Mouse (Mus musculus): Measurements from ENCODE around the gene Cmss1. TPM values are rescaled to one million over a fixed set of nuclear protein-coding genes. Genes with fewer than 3 reads are reported as not detected.

Gene Cmss1
- total RNA-seq, 2 experiments from 2014 or later: 73.6 to 155 TPM

DNA sequence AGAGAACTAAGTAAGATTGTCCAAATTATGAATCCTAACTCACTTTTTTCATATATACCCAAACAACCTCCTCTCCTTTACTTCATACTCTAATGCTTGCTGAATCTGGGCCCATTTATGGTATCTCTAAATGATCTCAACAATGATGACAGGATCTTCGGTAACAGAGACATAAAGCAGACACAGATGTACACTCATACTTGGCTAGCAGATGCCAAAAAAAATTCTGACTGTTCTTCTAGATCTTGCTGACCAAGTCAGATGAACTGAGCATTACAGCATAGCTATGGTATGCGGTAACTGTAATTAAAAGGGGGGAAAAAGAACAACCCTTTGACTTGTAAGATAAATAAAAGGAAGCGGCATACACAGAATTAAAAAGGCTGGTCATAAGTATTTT, 43.2 kb downstream of the Cmss1 start:
- no peak for ATAC-seq (replicated peaks; ENCODE audit: low FRiP score, low TSS enrichment, poor library complexity, severe bottlenecking)

DNA sequence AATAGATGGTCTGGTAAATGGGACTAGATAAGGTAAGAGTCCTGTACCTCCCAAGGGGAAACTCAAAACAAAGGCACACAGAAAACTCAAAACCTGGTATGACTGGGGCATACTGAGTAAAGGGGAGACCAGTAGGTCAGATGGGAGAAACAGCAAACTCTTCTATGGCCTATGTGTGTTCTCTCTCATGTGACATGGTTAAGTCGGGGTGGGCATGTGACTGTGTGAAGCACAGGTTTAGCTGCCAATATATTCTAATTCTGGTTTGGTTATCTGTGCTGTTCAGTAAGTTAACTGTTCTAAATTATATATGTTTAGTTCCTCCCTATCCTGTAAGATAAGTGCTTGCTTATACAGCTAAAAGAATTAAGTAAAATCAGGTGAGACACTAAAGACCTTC, 46.5 kb downstream of the Cmss1 start:
- no peak for ATAC-seq (replicated peaks; ENCODE audit: low FRiP score, low TSS enrichment, poor library complexity, severe bottlenecking)

DNA sequence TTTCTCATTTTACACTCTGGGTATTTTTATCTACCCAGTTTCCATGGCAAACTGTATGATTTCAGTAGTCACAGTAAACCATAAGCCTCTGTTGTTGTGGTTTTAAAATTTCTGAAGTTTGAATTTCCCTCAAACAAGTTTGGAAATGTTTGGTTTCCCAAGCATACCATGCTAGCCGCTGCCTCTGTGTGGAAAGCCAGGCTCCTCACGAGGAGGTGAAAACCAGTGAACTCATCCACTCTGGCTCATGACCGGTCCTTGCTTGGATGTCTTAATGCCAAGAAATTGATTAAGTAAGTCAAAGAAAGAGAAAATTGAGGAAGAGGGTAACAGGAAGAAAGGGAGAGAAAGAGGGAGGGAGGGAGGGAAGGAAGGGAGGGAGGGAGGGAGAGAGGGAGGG, 48.4 kb downstream of the Cmss1 start:
- no peak for ATAC-seq (replicated peaks; ENCODE audit: low FRiP score, low TSS enrichment, poor library complexity, severe bottlenecking)

DNA sequence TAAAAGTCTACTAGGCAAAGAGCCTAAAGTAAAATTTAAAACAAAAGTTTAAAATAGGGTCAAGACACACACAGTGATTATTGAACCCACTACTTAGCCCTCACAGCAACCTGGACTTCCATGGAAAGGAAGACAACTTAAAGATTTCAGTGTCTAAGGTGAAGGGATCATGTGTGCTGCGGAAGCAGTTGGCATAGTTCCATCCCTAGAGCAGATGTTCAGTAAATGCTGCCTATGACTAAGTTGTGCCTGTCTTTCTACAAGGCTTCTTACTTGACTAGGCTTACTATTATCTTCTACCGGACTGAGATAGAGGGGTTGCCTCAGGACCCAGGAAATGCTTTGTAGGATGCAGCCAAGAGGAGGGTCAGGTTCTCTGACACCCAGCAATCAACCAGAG, 50.4 kb downstream of the Cmss1 start:
- ATAC-seq (replicated peaks; ENCODE audit: low FRiP score, low TSS enrichment, poor library complexity, severe bottlenecking): no peak

DNA sequence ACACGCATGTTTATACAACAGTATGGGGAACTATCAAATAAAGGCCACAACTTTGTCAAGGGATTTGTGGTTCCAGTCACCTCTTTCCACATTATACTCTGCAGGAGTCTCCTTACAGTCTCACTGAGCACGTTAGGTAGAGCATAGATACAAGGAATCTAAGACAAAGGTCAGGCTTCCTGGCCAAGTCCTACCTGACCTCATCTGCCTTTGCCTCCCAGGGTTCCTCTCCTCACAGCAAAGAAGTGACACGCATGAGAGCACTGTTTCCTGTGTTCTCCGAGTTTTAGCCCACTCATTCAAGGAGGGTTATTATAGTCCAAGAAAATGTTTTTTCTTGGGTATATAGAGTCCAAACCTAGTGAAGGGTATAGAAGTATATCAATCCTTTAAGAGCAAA, 51.0 kb downstream of the Cmss1 start:
- ATAC-seq (replicated peaks; ENCODE audit: low FRiP score, low TSS enrichment, poor library complexity, severe bottlenecking): no peak

DNA sequence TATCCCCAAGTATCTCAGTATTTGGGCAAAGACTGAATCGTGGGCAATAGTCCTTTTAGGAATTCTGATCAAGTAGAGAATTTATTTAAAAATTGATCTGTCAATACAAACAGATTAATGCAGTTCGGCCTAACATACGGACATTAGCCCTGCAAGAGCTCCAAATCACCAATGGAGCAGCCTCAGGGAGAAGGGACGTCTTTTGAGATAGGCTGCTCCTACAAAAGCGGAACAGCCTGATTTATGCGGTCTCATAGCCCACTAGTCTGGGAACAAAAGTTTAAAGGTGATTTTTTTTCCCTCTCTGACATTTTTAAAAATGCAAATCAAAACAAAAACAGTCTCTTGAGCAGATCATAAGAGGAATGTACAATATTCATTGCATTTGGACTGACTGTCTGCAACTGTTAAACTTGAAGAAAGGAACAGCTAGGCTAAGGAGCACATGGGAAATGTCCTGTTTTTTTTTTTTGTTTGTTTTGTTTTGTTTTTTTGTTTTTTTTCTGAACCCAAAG, 51.7 kb downstream of the Cmss1 start:
- no peak for ATAC-seq (replicated peaks; ENCODE audit: low FRiP score, low TSS enrichment, poor library complexity, severe bottlenecking)

DNA sequence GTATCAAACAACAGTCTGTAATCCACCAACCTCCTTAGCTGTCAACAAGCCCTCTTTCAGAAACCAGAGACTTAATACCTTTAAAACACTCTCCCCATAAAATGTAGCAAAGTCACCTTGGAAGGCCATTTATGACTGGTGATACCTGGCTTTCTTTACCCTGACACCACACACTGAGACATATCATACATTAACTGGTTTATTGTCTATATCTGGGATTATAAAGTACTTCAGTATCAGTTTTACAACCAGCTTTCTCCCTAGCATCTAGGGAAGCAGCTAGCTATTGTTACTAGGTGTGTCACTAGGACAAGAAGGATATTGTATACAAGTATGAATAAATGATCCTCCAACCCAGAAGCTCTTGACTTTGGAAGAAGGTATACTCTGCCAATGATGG, 53.4 kb downstream of the Cmss1 start:
- ATAC-seq (replicated peaks; ENCODE audit: low FRiP score, low TSS enrichment, poor library complexity, severe bottlenecking): no peak

DNA sequence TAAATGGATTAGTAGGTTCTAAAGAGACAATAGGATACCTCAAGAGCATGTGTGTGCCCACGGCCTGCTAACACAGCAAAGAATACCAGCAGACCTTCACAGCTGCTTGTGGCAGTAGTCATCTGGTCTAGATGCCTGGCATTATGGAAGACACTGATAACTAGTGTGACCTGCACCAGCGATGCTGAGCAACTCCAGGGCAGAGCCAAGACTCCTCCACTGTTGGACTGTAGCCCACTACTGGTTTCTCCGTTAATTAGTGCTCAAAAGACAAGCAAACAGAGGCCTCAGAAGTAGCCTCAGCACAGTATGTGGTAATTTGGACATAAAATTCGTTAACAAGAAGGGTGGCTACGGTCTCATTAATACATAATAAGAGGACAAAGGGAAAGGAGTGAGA, 54.0 kb downstream of the Cmss1 start:
- ATAC-seq (replicated peaks; ENCODE audit: low FRiP score, low TSS enrichment, poor library complexity, severe bottlenecking): peak; percentile 78

DNA sequence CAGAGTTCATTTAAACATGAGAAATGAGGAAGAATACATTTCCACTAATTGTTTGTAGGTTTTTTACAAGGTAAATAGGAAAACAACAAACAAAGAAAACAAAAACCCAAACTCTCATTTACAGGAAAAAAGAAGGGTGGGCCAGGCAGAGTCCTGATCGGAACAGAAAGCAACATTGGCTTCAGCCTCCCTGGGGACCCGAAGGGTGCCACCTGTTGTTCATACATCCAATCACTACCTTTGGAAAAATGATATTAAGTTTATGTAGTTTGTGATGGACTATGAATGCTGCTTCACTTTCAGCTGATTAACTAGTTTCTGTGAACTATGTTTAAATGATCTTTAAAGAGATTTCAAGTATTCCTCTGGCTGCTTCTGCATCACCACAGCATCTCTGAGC, 55.0 kb downstream of the Cmss1 start:
- ATAC-seq (replicated peaks; ENCODE audit: low FRiP score, low TSS enrichment, poor library complexity, severe bottlenecking): no peak

DNA sequence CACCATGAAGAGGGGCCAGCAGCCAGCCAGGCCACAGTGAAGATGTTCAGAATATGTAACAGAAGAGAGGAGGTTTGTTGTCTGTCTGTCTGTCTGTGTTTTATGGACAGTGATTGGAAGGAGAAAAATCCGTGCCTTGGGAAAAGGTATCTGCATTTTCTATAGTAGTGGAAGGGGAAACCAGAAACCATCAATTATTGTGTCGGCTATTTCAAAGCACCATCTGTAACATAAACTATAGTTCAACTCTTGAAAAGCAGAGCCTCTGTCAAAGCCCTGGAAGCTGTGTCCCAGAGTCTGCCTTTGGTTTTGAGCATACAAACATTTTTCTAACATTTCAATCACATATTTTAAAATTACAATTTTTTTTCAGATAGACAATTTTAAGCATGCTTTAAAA, 55.8 kb downstream of the Cmss1 start:
- ATAC-seq (replicated peaks; ENCODE audit: low FRiP score, low TSS enrichment, poor library complexity, severe bottlenecking): no peak

DNA sequence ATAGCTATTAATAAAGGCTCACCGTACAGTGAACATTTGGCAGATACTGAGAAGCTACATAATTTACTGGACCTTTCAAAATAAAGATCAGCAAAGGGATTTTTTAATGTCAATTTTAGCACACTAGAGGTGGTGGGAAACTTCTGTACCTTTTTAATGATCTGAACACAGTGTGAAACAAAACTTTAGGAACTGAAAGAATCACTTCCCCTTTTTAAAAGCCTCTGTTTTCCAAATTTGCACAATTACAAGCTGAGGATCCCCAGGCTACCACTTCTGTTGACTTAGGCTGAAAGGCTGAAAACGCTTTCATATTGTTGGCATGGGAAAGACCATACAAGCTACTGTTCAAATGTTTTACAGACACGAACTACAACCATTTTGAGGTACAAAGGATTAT, 56.6 kb downstream of the Cmss1 start:
- no peak for ATAC-seq (replicated peaks; ENCODE audit: low FRiP score, low TSS enrichment, poor library complexity, severe bottlenecking)

DNA sequence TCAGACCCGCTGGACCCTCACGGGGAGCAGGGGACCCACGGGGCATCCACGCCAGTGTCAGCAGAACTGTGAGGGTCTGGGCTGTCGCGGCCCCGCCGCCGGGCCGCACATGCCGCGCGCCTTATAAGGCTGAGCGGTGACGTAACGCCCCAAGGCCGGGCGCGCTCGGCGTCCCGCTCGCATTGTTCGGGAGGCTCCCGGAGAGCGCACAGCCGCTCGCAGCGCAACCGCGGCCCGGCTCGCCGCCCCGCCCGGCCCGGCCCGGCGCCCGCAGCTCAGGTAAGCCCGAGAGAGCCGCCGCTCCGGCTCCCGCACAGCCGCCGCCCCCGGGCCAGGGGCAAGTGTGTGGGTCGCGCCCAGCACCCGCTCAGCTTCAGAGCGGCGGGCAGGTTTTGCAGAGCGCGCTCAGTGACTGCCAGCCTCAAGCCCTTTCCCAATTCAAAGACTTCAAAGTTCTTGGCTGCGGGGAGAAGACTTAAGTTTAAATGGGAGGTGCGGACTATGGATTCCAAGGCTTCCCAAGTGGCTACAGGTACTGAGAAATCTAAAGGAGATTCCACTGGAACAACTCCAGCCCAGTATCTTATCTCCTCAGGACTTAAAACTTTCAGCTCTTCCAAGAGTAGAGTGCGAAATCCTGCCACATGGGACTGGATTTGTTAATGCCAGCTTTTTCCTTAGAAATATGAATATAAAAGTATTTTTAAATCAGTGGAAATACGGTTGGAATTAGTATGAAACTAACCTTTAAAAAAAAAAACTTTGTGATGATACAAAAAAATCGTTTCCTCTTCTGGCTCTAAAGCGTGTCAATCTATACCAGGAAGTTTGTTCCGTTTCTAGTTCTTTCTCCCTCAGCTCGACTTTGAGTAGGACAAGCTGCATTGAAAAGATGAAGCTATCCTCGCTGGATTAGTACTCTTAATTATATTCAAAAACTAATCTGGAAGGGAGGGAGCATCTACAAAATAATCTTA, 57.3 kb downstream of the Cmss1 start:
- ATAC-seq (replicated peaks; ENCODE audit: low FRiP score, low TSS enrichment, poor library complexity, severe bottlenecking): peak; percentile 77

DNA sequence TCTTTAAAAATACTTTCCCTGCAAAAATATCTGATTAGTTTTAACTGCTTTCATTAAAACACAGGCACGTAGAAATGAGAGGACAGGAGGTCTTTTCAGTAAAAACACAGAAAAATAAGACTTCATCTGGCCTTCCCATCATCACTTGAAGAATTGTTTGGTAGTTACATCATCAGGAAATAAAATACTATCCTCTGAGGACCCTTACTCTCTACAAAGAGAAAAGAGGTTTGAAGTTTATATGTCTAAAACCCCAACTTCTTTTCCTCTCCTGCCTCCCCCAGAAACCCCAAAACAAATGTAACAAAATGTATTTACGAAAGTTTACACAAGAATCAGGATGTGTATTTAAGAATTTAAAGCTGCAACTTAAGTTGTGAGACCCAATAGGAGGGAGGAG, 58.1 kb downstream of the Cmss1 start:
- no peak for ATAC-seq (replicated peaks; ENCODE audit: low FRiP score, low TSS enrichment, poor library complexity, severe bottlenecking)

DNA sequence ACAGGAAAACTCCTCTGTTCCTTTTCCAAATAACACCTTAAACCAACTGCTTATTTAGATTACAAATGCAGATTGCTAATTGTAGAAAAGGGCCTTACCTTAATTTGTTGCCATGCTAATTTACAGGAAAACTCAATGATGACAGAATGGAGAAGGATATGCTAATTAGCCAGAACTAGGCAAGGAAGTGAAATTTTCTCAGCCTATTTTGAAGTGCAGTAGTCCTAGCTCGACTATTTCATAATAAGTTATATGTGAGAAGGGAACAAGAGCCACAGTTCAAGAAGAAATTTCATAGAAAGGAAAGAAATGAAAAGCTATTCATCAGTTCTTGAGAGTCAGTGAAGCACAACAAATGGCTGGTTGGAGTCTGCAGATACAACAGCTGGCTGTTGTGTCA, 60.3 kb downstream of the Cmss1 start:
- no peak for ATAC-seq (replicated peaks; ENCODE audit: low FRiP score, low TSS enrichment, poor library complexity, severe bottlenecking)

DNA sequence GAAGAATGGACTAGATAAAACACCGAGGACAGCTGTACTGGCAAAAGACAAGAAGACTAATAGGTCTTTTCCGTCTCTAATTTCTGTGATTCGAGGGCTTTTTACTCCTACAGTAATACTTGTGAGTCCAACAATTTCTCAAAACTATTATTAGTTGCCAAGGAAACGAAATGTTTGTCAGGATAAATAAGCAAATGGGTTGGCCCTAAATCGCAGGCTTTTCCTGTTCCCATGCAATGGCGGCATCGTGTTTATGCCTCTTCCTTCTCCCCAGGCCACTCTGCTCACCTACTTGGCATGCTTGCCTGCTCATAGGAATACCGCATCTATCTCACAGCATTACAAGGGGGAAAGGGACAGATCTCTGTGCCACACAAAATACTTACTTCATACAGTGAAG, 62.2 kb downstream of the Cmss1 start:
- no peak for ATAC-seq (replicated peaks; ENCODE audit: low FRiP score, low TSS enrichment, poor library complexity, severe bottlenecking)

DNA sequence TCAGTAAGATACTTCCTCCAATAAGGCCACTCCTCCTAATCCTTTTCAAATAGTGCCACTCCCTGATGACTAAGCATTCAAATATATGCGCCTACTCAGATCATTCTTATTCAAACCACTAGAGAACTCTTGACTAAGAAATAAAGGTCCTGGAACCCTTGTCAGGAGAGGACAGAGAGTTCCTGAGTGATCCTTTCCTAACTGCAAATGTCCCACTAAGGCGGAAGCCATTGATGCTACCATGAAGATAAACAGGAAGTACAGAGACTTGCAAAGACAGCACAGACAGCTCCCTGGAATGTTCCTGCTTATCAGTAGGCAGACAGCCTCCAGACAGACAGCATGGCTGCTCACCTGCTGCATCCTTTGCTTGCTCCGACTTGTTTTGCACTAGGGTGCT, 63.4 kb downstream of the Cmss1 start:
- no peak for ATAC-seq (replicated peaks; ENCODE audit: low FRiP score, low TSS enrichment, poor library complexity, severe bottlenecking)

DNA sequence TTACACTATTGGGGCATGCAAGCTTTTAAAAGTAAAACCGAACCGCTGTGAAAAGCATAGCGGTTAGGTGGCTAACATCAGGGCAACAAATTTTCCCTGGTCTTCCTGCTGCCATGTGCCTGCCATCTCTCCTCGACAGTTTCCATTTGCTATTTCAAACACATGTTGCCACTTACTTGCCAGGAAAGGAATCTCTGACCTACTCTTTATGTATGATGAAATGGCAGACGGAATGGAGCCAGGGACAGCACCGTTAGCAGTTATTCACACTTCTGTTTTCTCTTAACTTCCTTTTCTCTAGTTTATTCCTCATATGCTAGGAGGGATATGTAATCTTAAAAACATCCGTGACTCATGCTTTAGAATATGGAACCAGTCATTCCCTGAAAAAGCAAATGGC, 70.2 kb downstream of the Cmss1 start:
- ATAC-seq (replicated peaks; ENCODE audit: low FRiP score, low TSS enrichment, poor library complexity, severe bottlenecking): no peak

DNA sequence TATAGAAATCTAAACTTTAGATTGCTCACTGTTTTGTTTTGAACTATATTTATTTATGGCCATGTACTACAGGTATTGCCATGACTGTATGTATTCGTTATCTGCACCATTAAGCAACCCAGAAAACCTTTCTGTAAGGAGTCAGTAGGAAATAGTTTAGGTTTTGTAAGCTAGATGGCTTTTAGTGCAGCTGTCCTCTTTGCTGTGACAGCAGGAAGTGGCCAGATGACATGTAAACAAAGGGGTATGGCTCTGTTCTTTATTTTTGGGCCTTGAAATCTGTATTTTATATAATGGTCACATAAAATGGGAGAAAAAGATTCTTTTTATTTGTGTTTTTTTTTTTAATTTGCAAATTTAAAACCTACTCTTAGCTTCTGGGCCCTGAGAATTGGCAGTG, 71.9 kb downstream of the Cmss1 start:
- no peak for ATAC-seq (replicated peaks; ENCODE audit: low FRiP score, low TSS enrichment, poor library complexity, severe bottlenecking)

DNA sequence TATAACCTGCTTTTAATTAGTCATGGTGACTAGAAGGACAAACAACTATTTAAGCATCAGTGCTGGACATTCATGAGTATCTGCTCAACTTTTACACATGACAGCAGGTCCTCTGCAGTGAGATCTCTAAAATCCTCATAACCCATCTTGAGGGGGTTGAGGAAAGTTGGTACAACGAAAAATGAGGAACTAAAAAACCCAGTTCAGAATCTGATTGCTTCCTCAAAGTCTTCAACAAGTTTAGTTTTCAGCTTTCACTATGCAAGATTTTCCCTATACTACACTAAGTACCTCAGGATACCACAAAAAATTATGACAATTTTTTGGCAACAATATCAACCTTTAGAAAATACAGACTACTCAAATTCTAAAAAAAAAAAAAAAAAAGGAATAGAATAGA, 72.3 kb downstream of the Cmss1 start:
- ATAC-seq (replicated peaks; ENCODE audit: low FRiP score, low TSS enrichment, poor library complexity, severe bottlenecking): no peak

DNA sequence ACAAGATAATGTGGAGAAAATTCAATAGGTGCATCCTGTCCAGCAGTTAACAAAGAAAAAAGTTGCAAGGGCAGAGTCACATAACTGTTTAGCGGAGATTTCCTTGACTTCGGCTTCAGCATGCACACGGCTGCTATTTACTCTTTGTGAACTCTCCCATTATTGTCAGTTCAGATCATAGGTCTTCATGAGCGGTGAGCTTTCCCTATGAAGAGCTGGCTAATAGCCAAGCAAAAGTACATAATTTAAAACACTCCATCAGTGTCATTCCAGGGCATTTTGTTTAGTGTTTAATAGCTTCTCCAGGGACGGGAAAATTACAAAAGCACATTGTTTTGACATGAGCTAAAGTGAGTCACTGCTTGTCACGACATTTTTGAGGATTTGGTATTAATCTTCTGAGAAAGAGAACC, 74.6 kb downstream of the Cmss1 start:
- no peak for ATAC-seq (replicated peaks; ENCODE audit: low FRiP score, low TSS enrichment, poor library complexity, severe bottlenecking)

DNA sequence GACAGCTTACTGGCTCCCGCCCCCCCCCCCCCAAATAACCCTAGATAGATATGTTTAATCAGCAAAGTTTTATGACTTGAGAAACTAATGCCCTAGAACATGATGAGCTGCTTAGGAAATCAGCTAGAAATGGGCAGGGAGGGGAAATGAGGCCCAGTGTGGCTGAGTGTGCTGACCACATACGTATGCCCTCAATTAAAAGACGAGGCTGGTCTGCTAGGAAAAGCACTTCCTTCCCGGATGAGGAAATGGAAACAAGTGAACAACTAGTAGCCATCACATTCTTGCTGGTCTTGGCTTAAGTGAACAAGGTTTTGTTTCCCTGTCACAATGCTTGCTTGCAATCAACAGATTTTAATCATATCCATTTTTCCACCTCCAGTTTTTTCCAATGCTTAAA, 76.1 kb downstream of the Cmss1 start:
- ATAC-seq (replicated peaks; ENCODE audit: low FRiP score, low TSS enrichment, poor library complexity, severe bottlenecking): no peak

All from megakaryocyte-erythroid progenitor cell, adult 5-6 weeks (primary cell).